In the genomic region with DNA sequence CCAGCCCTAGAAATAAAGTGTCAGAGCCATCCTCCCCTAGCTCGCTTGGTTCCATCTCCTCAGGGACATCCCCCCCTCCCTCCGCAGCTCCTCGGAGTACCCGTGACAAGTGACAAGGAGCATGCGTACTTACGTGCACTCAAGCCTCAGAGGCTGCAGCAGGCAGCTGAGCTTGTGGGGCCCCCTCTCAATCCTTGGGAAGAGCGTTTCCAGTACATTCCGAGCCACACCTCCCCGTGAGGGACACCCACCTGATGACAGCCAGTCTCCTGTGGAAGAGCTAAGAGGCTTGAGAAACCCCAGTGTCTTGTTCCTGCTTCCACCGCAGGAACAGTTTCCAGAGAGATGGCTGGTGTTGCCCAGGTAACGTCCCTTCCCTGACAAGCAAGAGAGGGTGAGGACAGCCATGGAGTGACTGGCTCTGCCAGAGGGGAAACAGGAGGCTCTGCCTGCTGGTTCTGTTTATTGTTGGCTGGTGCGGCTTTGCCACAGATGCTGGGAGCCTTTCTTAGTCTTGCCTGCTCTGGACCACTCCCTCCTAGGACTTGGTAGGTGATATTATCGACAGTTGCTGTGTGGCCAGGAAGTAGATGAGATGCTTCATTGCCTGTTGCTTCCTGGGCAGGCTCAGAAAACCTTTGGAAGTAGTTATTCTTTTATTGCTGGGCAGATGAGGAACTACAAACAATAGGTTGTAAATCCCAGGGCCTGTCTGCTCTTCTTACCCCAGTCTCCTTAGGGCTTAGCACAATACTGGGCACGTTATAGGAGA, we compare ENCODE assay signal across 8 mouse cellular contexts.
DNase-seq lines count a peak whose midpoint lies in the region; ATAC-seq and TF ChIP-seq lines count a peak whose summit lies in the region.

No protein-coding gene starts in this region.

- no peak overlapping the region for H3K4me2 ChIP-seq in limb, embryonic 14.5 days (replicated peaks; ENCODE audit: low read depth, low read length, severe bottlenecking)

- H3K4me1 ChIP-seq in hindbrain, embryonic 10.5 days (replicated peaks) = peaks cover 48% of the 10 kb centered on the region
- H3K4me1 ChIP-seq in limb, embryonic 14.5 days (ENCODE audit: control insufficient read depth, insufficient read depth, low read length) = peaks cover 19% of the 10 kb centered on the region

- H3K36me3 ChIP-seq in hindbrain, embryonic 10.5 days = no peaks in the 10 kb centered on the region
- H3K36me3 ChIP-seq in limb, embryonic 14.5 days (ENCODE audit: control insufficient read depth, insufficient read depth, low read length) = no peaks in the 10 kb centered on the region

- no peak overlapping the region for H3K4me3 ChIP-seq in hindbrain, embryonic 10.5 days
- no peak overlapping the region for H3K4me3 ChIP-seq in limb, embryonic 14.5 days (replicated peaks; ENCODE audit: low read length)

- H3K9me3 ChIP-seq in hindbrain, embryonic 10.5 days = no peaks in the 10 kb centered on the region
- H3K9me3 ChIP-seq in limb, embryonic 14.5 days (ENCODE audit: control insufficient read depth, low read length) = no peaks in the 10 kb centered on the region

- H3K27ac ChIP-seq in hindbrain, embryonic 10.5 days = peak overlapping the region; percentile 40; the same call in 1 of the 2 replicates
- no peak overlapping the region for H3K27ac ChIP-seq in limb, embryonic 14.5 days (replicated peaks; ENCODE audit: low read depth, low read length)

- no peaks in the 10 kb centered on the region for H3K27me3 ChIP-seq in hindbrain, embryonic 10.5 days (ENCODE audit: insufficient read depth, poor library complexity, severe bottlenecking)
- no peaks in the 10 kb centered on the region for H3K27me3 ChIP-seq in limb, embryonic 14.5 days (ENCODE audit: control insufficient read depth, insufficient read depth, low read length)

- no peak for ATAC-seq in limb, embryonic 14.5 days (ENCODE audit: low FRiP score, low read depth)

- WGBS in hindbrain, embryonic 10.5 days = 54% methylated on average over 14 of the region's 14 CpGs
- WGBS in limb, embryonic 14.5 days = 23% methylated on average over 14 of the region's 14 CpGs

- TF ChIP-seq POLR2A in limb, embryonic 14.5 days (IDR thresholded peaks at IDR 0.05; ENCODE audit: borderline replicate concordance, extremely low read depth, insufficient read depth, insufficient read length) = no peak

- 0 out of 2 replicates have a peak overlapping the region, but pooled peaks have one; percentile 28 for H3K9ac ChIP-seq in limb, embryonic 14.5 days (ENCODE audit: low read depth, low read length, severe bottlenecking)

- peak; percentile 35 to 48 for DNase-seq in frontal cortex, postnatal 10 days (ENCODE audit: low spot score in 2 of 2)
- DNase-seq in frontal cortex, postnatal 25 days (ENCODE audit: low spot score in 2 of 2) = no peak
- DNase-seq in R1 (ENCODE audit: low read depth, low spot score) = peak; percentile 46
- peak; percentile 23 for DNase-seq in hindbrain, embryonic 10.5 days (ENCODE audit: low spot score)
- DNase-seq in limb, embryonic 14.5 days (ENCODE audit: low spot score) = no peak
- DNase-seq in testis, postnatal 10 days (ENCODE audit: low spot score) = no peak
- DNase-seq in Muller cell, postnatal 12 days (ENCODE audit: inconsistent ontology term) = no peak
- DNase-seq in urinary bladder, adult 2 months (ENCODE audit: low spot score) = no peak

Comparison
In these comparisons a context has a peak if more than half of its experiments do, and no peak if none do; other contexts are left out.
1. DNase-seq: peak in frontal cortex, postnatal 10 days (2 of 2), R1 (single experiment) and hindbrain, embryonic 10.5 days (single experiment); none in frontal cortex, postnatal 25 days (0 of 2), limb, embryonic 14.5 days (single experiment), testis, postnatal 10 days (single experiment), Muller cell, postnatal 12 days (single experiment) and urinary bladder, adult 2 months (single experiment).